Mouse (Mus musculus) heart, adult 2 months (tissue): Measurements from ENCODE around the gene Pola2.

Experiments used
- CTCF ChIP-seq: fragments of 200-600 bp; IDR thresholded peaks from 2 replicates; pipeline ENCODE4 v1.8.1; 2022; ENCODE audit warnings: antibody characterized with exemption, mild to moderate bottlenecking, moderate library complexity
- EP300 ChIP-seq: fragments of 200-500 bp; IDR thresholded peaks from 2 replicates; pipeline ENCODE4 v1.6.1; 2011; ENCODE audit warnings: low read depth, low read length, control low read depth; ENCODE audit not compliant: insufficient read depth
- POLR2A ChIP-seq: fragments of 200-500 bp; IDR thresholded peaks from 2 replicates; pipeline ENCODE4 v1.6.1; 2011; ENCODE audit warnings: mild to moderate bottlenecking, low read depth, low read length, control low read depth; ENCODE audit not compliant: insufficient read depth

GRCm38 (mm10) chr19:5925311-5925855 lies 38.6 kb downstream of the Pola2 start:
- TF ChIP-seq CTCF = no peak
- TF ChIP-seq POLR2A = no peak
- TF ChIP-seq EP300 = no peak
